Mouse (Mus musculus) NIH3T3 (cell line): ENCODE data around the gene Gabrg3.

Source experiments
- DNase-seq: peaks from one replicate; pipeline ENCODE4 v3.0.0-alpha.2; 2012; ENCODE audit warnings: low read depth

Gene Gabrg3

GRCm38 (mm10) chr7:57065398-57065797 lies 321.6 kb downstream of the Gabrg3 start:
- DNase-seq = no peak

- DNase-seq = no peak
These were observed 335.9 kb downstream of the Gabrg3 start for GRCm38 (mm10) chr7:57050906-57051635.

GRCm38 (mm10) chr7:57037861-57038421 lies 349.0 kb downstream of the Gabrg3 start:
- no peak for DNase-seq

GRCm38 (mm10) chr7:57000585-57001261 lies 386.3 kb downstream of the Gabrg3 start:
- DNase-seq = no peak

- DNase-seq = no peak
These were observed 389.0 kb downstream of the Gabrg3 start for GRCm38 (mm10) chr7:56997713-56998624.

GRCm38 (mm10) chr7:56946398-56946797 lies 440.6 kb downstream of the Gabrg3 start:
- DNase-seq = peak; percentile 22

- no peak for DNase-seq
These were observed 445.4 kb downstream of the Gabrg3 start for GRCm38 (mm10) chr7:56941606-56942005.

GRCm38 (mm10) chr7:56938020-56938419 lies 449.0 kb downstream of the Gabrg3 start:
- DNase-seq = no peak

GRCm38 (mm10) chr7:56919499-56919898 lies 467.5 kb downstream of the Gabrg3 start:
- no peak for DNase-seq

GRCm38 (mm10) chr7:56914862-56915261 lies 472.1 kb downstream of the Gabrg3 start:
- no peak for DNase-seq

GRCm38 (mm10) chr7:56899762-56900161 lies 487.2 kb downstream of the Gabrg3 start:
- no peak for DNase-seq

- no peak for DNase-seq
These were observed 519.5 kb downstream of the Gabrg3 start for GRCm38 (mm10) chr7:56867314-56868075.

GRCm38 (mm10) chr7:56843565-56843964 lies 543.4 kb downstream of the Gabrg3 start:
- no peak for DNase-seq

GRCm38 (mm10) chr7:56825446-56825845 lies 561.5 kb downstream of the Gabrg3 start:
- DNase-seq = no peak

GRCm38 (mm10) chr7:56801841-56802240 lies 585.1 kb downstream of the Gabrg3 start:
- no peak for DNase-seq

- no peak for DNase-seq
These were observed 607.9 kb downstream of the Gabrg3 start for GRCm38 (mm10) chr7:56779122-56779521.

- DNase-seq = no peak
These were observed 618.8 kb downstream of the Gabrg3 start for GRCm38 (mm10) chr7:56768216-56768615.

GRCm38 (mm10) chr7:56767796-56768195 lies 619.2 kb downstream of the Gabrg3 start:
- no peak for DNase-seq

- no peak for DNase-seq
These were observed 621.2 kb downstream of the Gabrg3 start for GRCm38 (mm10) chr7:56765612-56766445.

GRCm38 (mm10) chr7:56729225-56729624 lies 657.8 kb downstream of the Gabrg3 start:
- no peak for DNase-seq
